Mouse (Mus musculus) cortical plate, adult 2 months (tissue): ENCODE measurements around the gene Chrna4.

Experiments
- CTCF ChIP-seq: fragments of 200-500 bp; IDR thresholded peaks from 2 replicates; pipeline ENCODE4 v1.5.1; 2011; ENCODE audit warnings: mild to moderate bottlenecking, control low read depth, low read length; ENCODE audit not compliant: insufficient read depth; ENCODE audit errors: extremely low read depth
- POLR2A ChIP-seq: fragments of 200-500 bp; IDR thresholded peaks from 2 replicates; pipeline ENCODE4 v1.6.1; 2011; ENCODE audit warnings: mild to moderate bottlenecking, low read length, control low read depth; ENCODE audit not compliant: insufficient read depth; ENCODE audit errors: extremely low read depth

DNA sequence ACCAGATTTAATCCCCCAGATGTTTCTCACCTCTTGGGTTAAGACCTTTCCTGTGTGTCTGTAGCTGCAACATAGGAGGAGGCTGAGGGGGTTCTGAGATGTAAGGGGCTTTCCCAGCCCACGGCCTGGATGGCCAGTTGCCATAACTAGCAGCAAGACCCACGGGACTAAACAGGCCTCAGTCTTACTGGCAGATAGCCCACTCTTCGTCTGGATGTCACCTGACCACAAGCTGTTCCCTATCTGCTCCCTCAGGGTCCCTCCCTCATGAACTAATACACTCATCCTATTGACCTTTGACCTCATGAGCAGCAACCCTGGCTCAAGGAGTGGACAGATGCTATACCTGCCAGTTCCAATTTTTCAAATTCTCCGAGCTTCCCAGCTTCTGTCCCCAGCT, 40.6 kb upstream of the Chrna4 start:
- TF ChIP-seq CTCF: no peak
- no peak for TF ChIP-seq POLR2A
